Mouse (Mus musculus): ENCODE results near the gene Tmprss3.

Tmprss3 gene

GRCm38 (mm10) chr17:31138398-31138797 lies 60.4 kb downstream of the Tmprss3 start:
- peak; percentile 87 for DNase-seq (ENCODE audit: low read depth, low spot score)

DNA sequence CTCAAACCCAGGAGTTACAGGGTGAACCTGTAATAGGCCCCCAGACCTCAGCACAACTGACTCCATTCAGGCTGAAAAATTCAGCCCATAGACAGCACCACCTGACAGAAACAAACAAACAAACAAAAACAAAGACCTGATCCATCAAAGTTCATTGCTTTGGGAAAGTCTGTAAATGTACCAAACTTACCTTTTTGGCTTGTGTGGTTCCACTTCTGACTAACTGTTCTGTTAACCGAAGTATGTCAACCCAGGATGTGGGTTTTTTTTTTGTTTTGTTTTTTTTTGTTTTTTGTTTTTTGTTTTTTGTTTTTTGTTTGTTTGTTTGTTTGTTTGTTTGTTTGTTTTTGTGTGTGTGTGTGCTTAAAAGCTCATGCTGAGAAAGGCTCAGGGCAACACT lies 62.0 kb downstream of the Tmprss3 start:
- no peak for DNase-seq (ENCODE audit: low read depth, low spot score)

- DNase-seq (ENCODE audit: low read depth, low spot score) = peak; percentile 49
These were observed 62.5 kb downstream of the Tmprss3 start for GRCm38 (mm10) chr17:31136291-31136690.

- no peak for DNase-seq (ENCODE audit: low read depth, low spot score)
These were observed 63.9 kb downstream of the Tmprss3 start for GRCm38 (mm10) chr17:31134913-31135312.

DNA sequence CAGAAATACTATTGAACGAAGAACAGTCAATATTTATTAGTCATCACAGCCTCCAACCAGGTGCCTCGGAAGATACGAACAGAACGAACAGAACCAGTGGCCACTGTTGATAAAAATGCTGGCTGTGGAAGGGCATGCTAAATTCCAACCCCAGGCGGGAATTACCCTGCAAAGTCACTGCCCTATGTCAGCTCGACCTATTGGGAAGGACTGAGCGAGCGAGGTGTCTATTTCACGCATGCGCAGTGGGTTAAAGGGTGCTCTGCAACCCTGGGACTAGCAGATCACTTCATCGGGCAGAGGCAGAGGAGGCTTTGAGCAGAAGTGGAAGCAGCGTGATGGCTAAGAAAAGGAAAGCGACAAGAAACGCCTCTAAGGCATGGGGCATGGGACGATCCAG lies 65.0 kb downstream of the Tmprss3 start:
- no peak for DNase-seq (ENCODE audit: low read depth, low spot score)

DNA sequence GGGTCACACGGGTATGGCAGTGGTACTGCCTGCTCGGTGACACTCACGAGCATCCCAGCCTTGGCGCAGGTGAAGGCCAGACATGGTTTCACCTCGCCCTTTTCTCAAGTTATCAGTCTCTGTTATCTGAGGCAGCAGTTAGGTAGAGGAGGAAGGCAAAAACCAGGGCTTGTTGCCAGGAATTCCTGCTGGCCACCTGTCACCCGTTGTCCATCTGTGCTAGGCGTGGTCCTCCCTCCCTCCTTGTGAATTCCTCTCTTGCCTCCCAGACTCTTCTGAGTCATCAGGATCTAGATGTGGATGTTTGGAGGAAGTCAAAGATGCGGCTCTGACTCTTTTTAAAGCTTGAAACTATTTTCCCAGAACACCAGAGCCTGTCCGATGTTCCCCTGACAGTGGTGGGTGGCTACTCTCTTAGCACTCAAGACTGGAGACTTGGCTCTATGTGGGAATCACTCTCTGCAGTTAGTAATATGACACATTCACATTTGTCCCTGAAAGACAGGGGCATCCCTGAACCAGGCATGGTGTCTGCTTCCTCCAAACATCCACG lies 67.4 kb downstream of the Tmprss3 start:
- no peak for DNase-seq (ENCODE audit: low read depth, low spot score)

- DNase-seq (ENCODE audit: low read depth, low spot score) = no peak
These were observed 69.3 kb downstream of the Tmprss3 start, which contains the start of gene Tff3 for GRCm38 (mm10) chr17:31129452-31129851. Gene Tff3 (minus strand): TSS chr17:31129646.

Measured in CD4-positive, CD25-positive, alpha-beta regulatory T cell, adult 2 months (primary cell).